Mouse (Mus musculus) embryo, embryonic 10.5 days (tissue): ENCODE measurements around the gene Gsta2.
"Not testable (repeated sequence)": the region's sequence is repeated elsewhere in the genome, so short reads cannot be mapped to it uniquely, and the experiment has no call there.

Experiments
- DNase-seq: peaks from one replicate; pipeline ENCODE4 v3.0.0-alpha.2; 2015; ENCODE audit warnings: low spot score

Gsta2 gene

DNA sequence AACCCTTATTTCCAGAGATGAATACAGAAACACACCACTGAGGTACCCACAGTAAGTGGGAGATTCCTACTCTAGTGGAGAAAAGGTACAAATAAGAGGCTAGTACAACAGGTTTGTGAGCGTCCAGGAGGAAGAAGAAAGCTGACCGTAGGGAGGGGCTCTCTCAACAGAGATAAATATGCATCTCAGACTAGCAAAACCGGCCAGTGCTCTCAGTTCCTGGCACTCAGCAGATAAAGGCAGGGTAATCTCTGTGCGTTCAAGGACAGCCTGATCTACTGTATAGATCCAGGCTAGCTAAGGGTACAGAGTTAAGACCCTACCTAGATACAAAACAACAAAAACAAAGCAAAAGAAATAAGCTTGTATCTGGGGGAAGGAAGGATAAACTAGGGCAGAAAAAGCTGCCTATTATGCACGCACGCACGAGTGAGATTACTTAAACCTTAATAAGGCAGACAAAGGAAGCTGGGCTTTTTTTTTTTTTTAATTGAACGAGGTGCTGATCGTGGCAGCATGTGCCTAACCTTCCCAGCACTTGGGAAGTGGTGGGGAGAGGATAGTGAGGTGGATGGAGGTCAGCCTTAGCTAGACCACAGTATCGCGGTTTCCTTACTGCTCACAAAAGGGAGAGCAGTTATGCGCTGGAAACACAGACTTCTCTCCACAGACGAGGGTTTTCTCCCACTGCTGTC, 10.4 kb upstream of the Gsta2 start:
- DNase-seq: no peak

DNA sequence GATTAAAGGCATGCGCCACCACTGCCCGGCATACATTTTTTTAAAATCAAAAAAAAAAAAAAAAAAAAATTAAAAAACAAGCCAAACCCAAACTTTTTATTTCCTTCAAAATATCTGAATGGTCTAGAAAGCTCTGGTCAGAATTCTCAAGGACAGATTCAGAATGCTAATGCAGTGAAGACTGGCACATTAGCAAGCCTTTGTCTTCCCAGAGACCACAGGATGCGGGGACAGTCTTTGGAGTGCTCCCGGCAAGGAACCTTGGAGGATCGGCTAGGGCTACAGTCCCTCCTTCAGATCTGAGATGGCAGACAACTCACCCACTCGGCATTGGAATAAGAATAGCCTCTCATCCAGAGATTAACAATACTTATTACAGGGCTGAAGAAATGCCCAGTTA, 9.1 kb upstream of the Gsta2 start:
- no peak for DNase-seq

GRCm38 (mm10) chr9:78363374-78363773, 7.8 kb upstream of the Gsta2 start:
- DNase-seq: no peak

DNA sequence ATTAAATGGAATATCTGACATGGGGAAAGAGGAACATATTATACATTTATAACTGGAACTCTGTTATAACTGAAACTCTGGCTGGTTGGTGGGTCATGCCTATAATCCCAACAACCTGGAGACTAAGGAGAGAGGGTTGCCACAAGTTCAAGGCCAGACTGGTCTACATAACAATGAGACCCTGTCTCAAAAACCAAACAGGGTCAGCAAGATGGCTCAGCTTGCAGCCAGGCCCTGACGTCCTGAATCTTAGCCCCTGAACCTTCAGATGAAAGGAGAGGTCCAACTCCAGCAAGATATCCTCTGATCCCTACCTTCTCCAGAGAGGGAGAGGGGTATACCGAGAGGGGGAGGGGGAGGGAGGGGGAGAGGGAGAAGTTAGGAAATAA, 4.9 kb upstream of the Gsta2 start:
- DNase-seq: no peak

GRCm38 (mm10) chr9:78359750-78360483, 4.3 kb upstream of the Gsta2 start:
- DNase-seq: no peak

- DNase-seq: peak; percentile 86
These were observed 2.5 kb upstream of the Gsta2 start for GRCm38 (mm10) chr9:78358053-78358452.

DNA sequence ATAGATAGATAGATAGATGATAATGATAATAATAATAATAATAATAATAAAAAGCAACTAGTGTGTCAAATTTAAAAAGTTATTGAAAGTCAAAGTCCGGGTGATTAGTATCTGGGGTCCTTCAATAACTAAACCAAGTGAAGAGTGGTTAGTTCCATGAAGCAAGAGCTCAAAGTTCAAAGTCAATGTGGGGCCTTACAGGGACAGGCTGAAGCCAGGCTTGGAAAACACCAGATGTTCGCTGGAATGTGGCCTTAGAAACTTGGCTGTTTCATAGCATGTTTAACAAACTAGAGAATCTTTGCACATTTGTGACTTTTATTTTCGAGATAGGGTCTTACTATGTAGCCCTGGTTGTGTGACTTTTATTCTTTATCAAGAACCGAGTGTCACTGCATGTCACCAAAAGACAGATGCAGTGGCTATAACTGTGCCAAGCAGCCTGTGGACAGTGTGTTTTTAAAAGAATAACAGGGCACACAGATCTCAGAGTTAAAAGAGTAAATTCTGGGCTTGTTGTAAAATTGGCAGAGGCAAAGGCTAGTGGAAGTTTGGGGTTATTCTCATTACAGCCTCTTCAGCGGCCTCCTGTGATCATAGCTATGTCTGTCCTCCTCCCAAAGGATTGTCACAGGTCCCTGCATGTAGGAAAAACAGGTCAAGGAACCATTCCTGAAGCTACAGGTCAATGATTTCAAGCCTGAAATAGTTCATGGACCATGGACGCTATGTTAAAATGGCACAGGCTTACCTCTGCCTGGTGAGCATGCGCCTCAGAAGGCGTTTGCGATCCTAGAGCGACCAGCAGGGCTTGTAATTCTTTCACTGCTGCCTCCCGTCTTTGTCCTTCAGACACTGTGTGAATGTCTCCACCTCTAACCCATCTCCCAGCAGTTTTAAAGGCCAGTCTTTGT, 666 bp downstream of the Gsta2 start:
- DNase-seq: no peak

DNA sequence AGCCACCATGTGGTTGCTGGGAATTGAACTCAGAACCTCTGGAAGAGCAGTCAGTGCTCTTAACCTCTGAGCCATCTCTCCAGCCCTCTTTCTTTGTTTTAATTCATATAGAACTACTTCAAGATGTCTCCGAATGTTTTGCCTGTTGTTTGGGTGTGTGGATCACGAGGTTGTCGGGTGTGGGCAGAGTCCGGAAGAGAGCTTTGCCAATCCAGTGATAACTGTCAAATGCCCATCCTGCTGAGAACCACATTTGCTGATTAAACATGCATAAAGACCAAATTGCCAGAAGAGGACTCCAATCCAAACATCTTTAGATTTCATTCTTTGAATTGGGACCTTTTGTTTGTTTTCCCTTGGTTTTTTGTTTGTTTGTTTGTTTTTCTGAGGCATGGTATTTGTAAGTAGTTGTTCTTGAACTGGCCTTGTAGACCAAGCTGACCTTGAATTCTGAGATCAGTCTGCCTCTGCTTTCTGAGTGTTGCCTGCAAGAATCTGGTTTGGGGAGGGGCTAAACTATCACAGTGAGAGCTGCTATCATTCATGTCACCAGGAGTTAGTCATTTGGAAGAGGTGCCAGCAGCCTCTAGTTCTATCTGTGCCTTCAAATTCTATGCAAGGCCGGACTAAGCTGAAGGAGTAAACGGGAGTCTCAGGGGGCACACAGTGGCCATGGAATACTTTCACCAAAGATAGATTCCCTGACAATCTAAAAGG, 3.9 kb downstream of the Gsta2 start:
- DNase-seq: no peak

- DNase-seq: not testable (repeated sequence)
These were observed 5.6 kb downstream of the Gsta2 start for GRCm38 (mm10) chr9:78350007-78350406.

DNA sequence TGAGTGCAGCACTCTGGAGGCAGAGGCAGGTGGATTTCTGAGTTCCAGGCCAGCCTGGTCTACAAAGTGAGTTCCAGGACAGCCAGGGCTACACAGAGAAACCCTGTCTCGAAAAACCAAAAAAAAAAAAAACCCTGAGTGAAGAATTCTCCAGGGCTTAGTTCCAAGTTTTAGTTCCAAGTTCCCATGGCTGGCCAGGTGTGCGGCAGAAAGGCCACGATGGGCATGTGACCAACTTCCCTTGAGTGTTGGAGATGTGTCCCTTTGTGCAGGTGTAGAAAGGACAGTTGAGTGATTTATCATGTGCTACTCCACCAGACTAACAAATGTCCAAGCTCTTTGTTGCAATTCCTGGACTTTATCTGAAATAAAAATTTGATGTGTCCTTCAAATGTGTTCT, 6.4 kb downstream of the Gsta2 start:
- DNase-seq: not testable (repeated sequence)

DNA sequence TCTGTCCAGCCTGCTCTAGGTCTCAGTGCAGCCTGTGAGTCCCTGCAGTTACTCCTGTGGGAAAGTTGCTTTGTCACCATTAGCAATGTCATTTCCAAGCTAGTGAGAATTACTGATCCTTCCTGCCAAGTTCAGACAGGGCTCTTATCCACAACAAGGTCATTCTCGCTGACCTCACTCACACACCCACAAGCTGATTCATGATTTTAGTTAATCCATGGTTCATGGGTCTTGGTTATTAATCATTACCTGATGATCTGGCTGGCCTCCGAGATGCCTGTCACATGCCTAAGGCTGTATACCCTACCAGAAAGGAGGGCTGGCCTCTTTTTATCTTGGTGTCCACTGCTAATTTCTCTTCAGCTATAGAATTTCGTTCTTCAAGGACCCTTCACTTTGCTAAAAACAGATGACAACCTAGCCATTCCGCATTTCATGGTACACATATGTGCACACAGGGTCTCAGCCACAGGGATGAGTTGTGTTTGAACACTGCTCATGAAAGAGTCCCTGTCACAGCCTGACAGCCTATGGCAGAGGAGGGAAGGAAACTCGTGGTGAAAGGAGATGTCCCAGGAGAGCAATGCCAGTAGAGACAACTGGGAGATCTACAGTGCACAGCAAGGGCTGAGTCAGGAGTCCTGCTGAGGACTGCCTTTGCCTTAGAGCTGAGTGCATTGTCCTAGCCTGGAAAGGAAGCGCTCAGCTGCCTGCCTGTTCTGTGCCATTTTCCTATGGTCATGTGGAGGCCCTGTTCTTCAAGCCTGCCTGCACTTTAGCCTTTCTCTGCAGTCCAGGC, 7.2 kb downstream of the Gsta2 start:
- DNase-seq: not testable (repeated sequence)

- DNase-seq: no peak
These were observed 8.6 kb downstream of the Gsta2 start for GRCm38 (mm10) chr9:78347004-78347403.

GRCm38 (mm10) chr9:78345235-78345634, 10.4 kb downstream of the Gsta2 start:
- not testable (repeated sequence) for DNase-seq

GRCm38 (mm10) chr9:78343055-78343454, 12.5 kb downstream of the Gsta2 start:
- not testable (repeated sequence) for DNase-seq

- not testable (repeated sequence) for DNase-seq
These were observed 13.1 kb downstream of the Gsta2 start for GRCm38 (mm10) chr9:78342494-78342893.

- DNase-seq: peak; percentile 72
These were observed 15.3 kb downstream of the Gsta2 start for GRCm38 (mm10) chr9:78340324-78340723.

- DNase-seq: not testable (repeated sequence)
These were observed 18.5 kb downstream of the Gsta2 start for GRCm38 (mm10) chr9:78337050-78337449.

- DNase-seq: not testable (repeated sequence)
These were observed 28.3 kb downstream of the Gsta2 start, which contains the start of gene Omt2b for GRCm38 (mm10) chr9:78327289-78327688. TSS of gene Omt2b (plus strand) at chr9:78327589.

GRCm38 (mm10) chr9:78319499-78319898, 36.1 kb downstream of the Gsta2 start:
- DNase-seq: peak; percentile 33

- no peak for DNase-seq
These were observed 40.9 kb downstream of the Gsta2 start, which contains the start of gene Omt2a for GRCm38 (mm10) chr9:78314696-78315095. TSS of gene Omt2a (minus strand) at chr9:78314796.

- DNase-seq: not testable (repeated sequence)
These were observed 47.5 kb downstream of the Gsta2 start for GRCm38 (mm10) chr9:78308122-78308521.
